Mouse (Mus musculus) CH12.LX (cell line): ENCODE measurements around the gene Uggt2.

Experiments
- CHD1 ChIP-seq: IDR thresholded peaks from 2 replicates; pipeline ENCODE4 v1.6.1; 2012; ENCODE audit warnings: low read depth, low read length, improper control_type of control experiment, inconsistent platforms
- CHD2 ChIP-seq: IDR thresholded peaks from 2 replicates; pipeline ENCODE4 v1.6.1; 2011; ENCODE audit warnings: low read length, improper control_type of control experiment
- CTCF ChIP-seq, 2 experiments: IDR thresholded peaks in 1 of 2; conservative IDR thresholded peaks in 1 of 2; 2 replicates each; pipeline ENCODE4 v1.5.1; 2011 to 2012; ENCODE audit warnings: low read depth in 2 of 2, low read length in 2 of 2, improper control_type of control experiment in 1 of 2, inconsistent platforms in 1 of 2, mild to moderate bottlenecking in 1 of 2, moderate library complexity in 1 of 2
- ELF1 ChIP-seq: IDR thresholded peaks from 2 replicates; pipeline ENCODE4 v1.6.1; 2014; ENCODE audit warnings: low read depth, mild to moderate bottlenecking, inconsistent platforms, low read length, improper control_type of control experiment
- GABPA ChIP-seq: IDR thresholded peaks from 2 replicates; pipeline ENCODE4 v1.6.1; 2012; ENCODE audit warnings: low read depth, low read length, improper control_type of control experiment, inconsistent platforms; ENCODE audit not compliant: insufficient replicate concordance
- MAZ ChIP-seq: IDR thresholded peaks from 2 replicates; pipeline ENCODE4 v1.6.1; 2012; ENCODE audit warnings: low read depth, mild to moderate bottlenecking, inconsistent platforms, low read length, improper control_type of control experiment, moderate library complexity
- MEF2A ChIP-seq: IDR thresholded peaks from 2 replicates; pipeline ENCODE4 v1.6.1; 2014; ENCODE audit warnings: low read depth, mild to moderate bottlenecking, inconsistent platforms, low read length, improper control_type of control experiment, borderline replicate concordance
- MYC ChIP-seq: IDR thresholded peaks from 2 replicates; pipeline ENCODE4 v1.6.1; 2011; ENCODE audit warnings: low read depth, mild to moderate bottlenecking, improper control_type of control experiment, low read length
- POLR2A ChIP-seq: IDR thresholded peaks from 2 replicates; pipeline ENCODE4 v1.6.1; 2011; ENCODE audit warnings: low read depth, mild to moderate bottlenecking, improper control_type of control experiment, low read length
- RAD21 ChIP-seq: IDR thresholded peaks from 2 replicates; pipeline ENCODE4 v1.6.1; 2011; ENCODE audit warnings: low read depth, mild to moderate bottlenecking, low read length, improper control_type of control experiment, moderate library complexity
- TBP ChIP-seq: conservative IDR thresholded peaks from 2 replicates; pipeline ENCODE4 v1.6.1; 2011; ENCODE audit warnings: low read depth, low read length, improper control_type of control experiment

- TF ChIP-seq MYC = no peak
- no peak for TF ChIP-seq CTCF (conservative IDR thresholded peaks at IDR 0.05 in 1 of 2, IDR thresholded peaks at IDR 0.05 in 1 of 2; ENCODE audit: low read depth in 2 of 2, low read length in 2 of 2)
- no peak for TF ChIP-seq POLR2A
- TF ChIP-seq MAZ = no peak
- TF ChIP-seq RAD21 = no peak
- TF ChIP-seq GABPA = no peak
- no peak for TF ChIP-seq CHD2
- TF ChIP-seq MEF2A = no peak
- TF ChIP-seq TBP = no peak
- TF ChIP-seq CHD1 = no peak
- TF ChIP-seq ELF1 = no peak
Observed at GRCm38 (mm10) chr14:118977136-118977816, 122.0 kb downstream of the Uggt2 start.
